Mouse (Mus musculus) hindbrain, embryonic 15.5 days (tissue): Measurements from ENCODE around the gene Lrrc46. TPM values are rescaled to one million over a fixed set of nuclear protein-coding genes. Genes with fewer than 3 reads are reported as not detected.

Experiments
- ATAC-seq: fragments of 200-750 bp; cut with Nextera tagmentation; 2 replicates; pipeline ENCODE4 v1.8.0; 2017; ENCODE audit warnings: low read depth, moderate number of reproducible peaks, moderate TSS enrichment; ENCODE audit not compliant: low FRiP score
- H3K27ac ChIP-seq: fragments of 300-500 bp; sonication (generic); replicated peaks from 2 replicates; pipeline ENCODE4 v1.5.1; 2015; ENCODE audit warnings: mild to moderate bottlenecking, inconsistent platforms
- H3K27me3 ChIP-seq: fragments of 300-500 bp; sonication (generic); 2 replicates; pipeline ENCODE4 v1.6.1; 2015; ENCODE audit warnings: control low read depth, inconsistent platforms
- H3K36me3 ChIP-seq: fragments of 300-500 bp; sonication (generic); 2 replicates; pipeline ENCODE4 v1.6.1; 2015; ENCODE audit warnings: control low read depth, inconsistent platforms
- H3K4me1 ChIP-seq: fragments of 300-500 bp; sonication (generic); replicated peaks from 2 replicates; pipeline ENCODE4 v1.6.1; 2015; ENCODE audit warnings: control low read depth, inconsistent platforms
- H3K4me2 ChIP-seq: fragments of 300-500 bp; sonication (generic); 2 replicates; pipeline ENCODE4 v1.6.1; 2015; ENCODE audit warnings: moderate library complexity, mild to moderate bottlenecking, inconsistent platforms
- H3K4me3 ChIP-seq: fragments of 300-500 bp; sonication (generic); 2 replicates; pipeline ENCODE4 v1.5.1; 2015; ENCODE audit warnings: mild to moderate bottlenecking, inconsistent platforms
- H3K9ac ChIP-seq: fragments of 300-500 bp; sonication (generic); 2 replicates; pipeline ENCODE4 v1.6.1; 2015; ENCODE audit warnings: inconsistent platforms
- H3K9me3 ChIP-seq: fragments of 300-500 bp; sonication (generic); 2 replicates; pipeline ENCODE4 v1.6.1; 2016; ENCODE audit warnings: control low read depth, inconsistent platforms
- WGBS: fragments of 180-500 bp; shearing (Covaris S2); methylation state at CpG from one replicate; pipeline ENCODE4 v1.1.7; 2015; 5-methylcytosine and 5-hydroxymethylcytosine counted together
- polyA plus RNA-seq: library from polyadenylated mRNA; unstranded; fragments of >200 nt; fragmentation: Nextera tagmentation; extraction: Ambion mirVana; gene quantifications from 2 replicates; pipeline ENCODE4 v1.2.1, GENCODE M21; 2015

Lrrc46 gene
- polyA plus RNA-seq, 1 experiment from 2014 or later, result 3.6 TPM

- H3K27ac ChIP-seq, result no peak overlapping the region
- 5% methylated on average over 28 of the region's 30 CpGs for WGBS
- H3K9ac ChIP-seq, result peak overlapping the region; percentile 50
- H3K36me3 ChIP-seq, result no peaks in the 10 kb centered on the region
- peak overlapping the region; percentile 19 for H3K4me3 ChIP-seq
- peaks cover 11% of the 10 kb centered on the region for H3K4me1 ChIP-seq
- ATAC-seq, result peak; percentile 53
- no peaks in the 10 kb centered on the region; the same call in 1 of the 2 replicates for H3K27me3 ChIP-seq
- H3K4me2 ChIP-seq, result peak overlapping the region; percentile 62
- H3K9me3 ChIP-seq, result no peaks in the 10 kb centered on the region
Measured at GRCm38 (mm10) chr11:96997380-96997956, 43.7 kb downstream of the Lrrc46 start.

GRCm38 (mm10) chr11:96996773-96997379 lies 44.3 kb downstream of the Lrrc46 start:
- Histone ChIP-seq H3K4me1 (peaks cover 11% of the 10 kb centered on the region), H3K4me2 (peak overlapping the region; percentile 62), H3K9me3 (no peaks in the 10 kb centered on the region), H3K36me3 (no peaks in the 10 kb centered on the region), H3K9ac (peak overlapping the region; percentile 50; the same call in 1 of the 2 replicates), H3K4me3 (peak overlapping the region; percentile 19), H3K27ac (no peak overlapping the region), H3K27me3 (no peaks in the 10 kb centered on the region; the same call in 1 of the 2 replicates)
- ATAC-seq, result peak; percentile 28; the same call in 1 of the 2 replicates
- 11% methylated on average over 17 of the region's 17 CpGs for WGBS

GRCm38 (mm10) chr11:96995836-96996772 lies 45.1 kb downstream of the Lrrc46 start:
- Histone ChIP-seq H3K36me3 (no peaks in the 10 kb centered on the region), H3K4me1 (peaks cover 11% of the 10 kb centered on the region), H3K9me3 (no peaks in the 10 kb centered on the region), H3K27me3 (no peaks in the 10 kb centered on the region; the same call in 1 of the 2 replicates), H3K4me3 (no peak overlapping the region), H3K4me2 (no peak overlapping the region), H3K27ac (no peak overlapping the region), H3K9ac (0 out of 2 replicates have a peak overlapping the region, but pooled peaks have one; percentile 50)
- 77% methylated on average over 15 of the region's 15 CpGs for WGBS
- no peak for ATAC-seq

GRCm38 (mm10) chr11:96995031-96995430 lies 46.2 kb downstream of the Lrrc46 start:
- Histone ChIP-seq H3K4me3 (no peak overlapping the region), H3K4me2 (no peak overlapping the region), H3K4me1 (peaks cover 11% of the 10 kb centered on the region), H3K9me3 (no peaks in the 10 kb centered on the region), H3K27me3 (no peaks in the 10 kb centered on the region; the same call in 1 of the 2 replicates), H3K36me3 (no peaks in the 10 kb centered on the region), H3K9ac (no peak overlapping the region), H3K27ac (no peak overlapping the region)
- no peak for ATAC-seq
- WGBS, result 25% methylated on average over 5 of the region's 5 CpGs

GRCm38 (mm10) chr11:96992722-96993311 lies 48.4 kb downstream of the Lrrc46 start:
- 54% methylated on average over 8 of the region's 8 CpGs for WGBS
- Histone ChIP-seq H3K4me1 (peaks cover 19% of the 10 kb centered on the region), H3K4me2 (no peak overlapping the region), H3K4me3 (no peak overlapping the region), H3K9ac (no peak overlapping the region), H3K36me3 (no peaks in the 10 kb centered on the region), H3K9me3 (no peaks in the 10 kb centered on the region), H3K27me3 (0 out of 2 replicates have a peak, but pooled peaks cover 4% of the 10 kb centered on the region), H3K27ac (no peak overlapping the region)
- ATAC-seq, result no peak

- no peak overlapping the region for H3K4me3 ChIP-seq
- H3K36me3 ChIP-seq, result no peaks in the 10 kb centered on the region
- no peak overlapping the region for H3K4me2 ChIP-seq
- H3K9me3 ChIP-seq, result no peaks in the 10 kb centered on the region
- H3K27ac ChIP-seq, result no peak overlapping the region
- H3K27me3 ChIP-seq, result 0 out of 2 replicates have a peak, but pooled peaks cover 4% of the 10 kb centered on the region
- no peak for ATAC-seq
- H3K9ac ChIP-seq, result no peak overlapping the region
- 79% methylated on average over 5 of the region's 5 CpGs for WGBS
- H3K4me1 ChIP-seq, result peaks cover 13% of the 10 kb centered on the region
Measured at GRCm38 (mm10) chr11:96991501-96991900, 49.7 kb downstream of the Lrrc46 start.

GRCm38 (mm10) chr11:96987873-96988655 lies 53.1 kb downstream of the Lrrc46 start:
- Histone ChIP-seq H3K4me1 (peaks cover 13% of the 10 kb centered on the region), H3K4me3 (peak overlapping the region; percentile 43), H3K27ac (peak overlapping the region; percentile 56), H3K27me3 (peaks cover 20% of the 10 kb centered on the region), H3K9ac (peak overlapping the region; percentile 37), H3K9me3 (no peaks in the 10 kb centered on the region), H3K4me2 (peak overlapping the region; percentile 61), H3K36me3 (no peaks in the 10 kb centered on the region)
- peak; percentile 73 for ATAC-seq
- 7% methylated on average over 31 of the region's 31 CpGs for WGBS

- WGBS, result 40% methylated on average over 3 of the region's 3 CpGs
- no peak for ATAC-seq
- peaks cover 20% of the 10 kb centered on the region for H3K27me3 ChIP-seq
- no peak overlapping the region for H3K27ac ChIP-seq
- H3K9me3 ChIP-seq, result no peaks in the 10 kb centered on the region
- H3K4me3 ChIP-seq, result no peak overlapping the region
- H3K4me2 ChIP-seq, result no peak overlapping the region
- H3K4me1 ChIP-seq, result peaks cover 13% of the 10 kb centered on the region
- no peak overlapping the region for H3K9ac ChIP-seq
- H3K36me3 ChIP-seq, result no peaks in the 10 kb centered on the region
Measured at GRCm38 (mm10) chr11:96986463-96986862, 54.7 kb downstream of the Lrrc46 start.

GRCm38 (mm10) chr11:96984903-96985302 lies 56.3 kb downstream of the Lrrc46 start:
- peaks cover 13% of the 10 kb centered on the region for H3K4me1 ChIP-seq
- ATAC-seq, result no peak

More at GRCm38 (mm10) chr11:96984903-96985302, 56.3 kb downstream of the Lrrc46 start:
- H3K9me3 ChIP-seq, result no peaks in the 10 kb centered on the region
- H3K36me3 ChIP-seq, result no peaks in the 10 kb centered on the region
- peaks cover 20% of the 10 kb centered on the region for H3K27me3 ChIP-seq
- no peak overlapping the region for H3K4me2 ChIP-seq
- H3K9ac ChIP-seq, result no peak overlapping the region
- WGBS, result 30% methylated on average over 4 of the region's 4 CpGs
- H3K4me3 ChIP-seq, result no peak overlapping the region
- H3K27ac ChIP-seq, result no peak overlapping the region
